Mouse (Mus musculus) intestine, embryonic 14.5 days (tissue): ENCODE measurements at regions not wholly inside any gene's neighbourhood (a gene's known extent, or its start where the extent isn't known, plus 50 kb on each side); places are given as distances from the start of the nearest gene placed in this dataset.

Source experiments
- ATAC-seq: fragments of 200-750 bp; cut with Nextera tagmentation; replicated peaks from 2 replicates; pipeline ENCODE4 v1.8.0; 2017; ENCODE audit warnings: low read depth, moderate number of reproducible peaks, moderate TSS enrichment, moderate library complexity; ENCODE audit not compliant: low FRiP score, low TSS enrichment
- DNase-seq: peaks from one replicate; pipeline ENCODE4 v3.0.0-alpha.2; 2018; ENCODE audit warnings: low spot score
- H3K27ac ChIP-seq: fragments of 300-500 bp; sonication (generic); 2 replicates; pipeline ENCODE4 v1.5.1; 2014; ENCODE audit warnings: low read depth, mild to moderate bottlenecking, control low read depth
- H3K27me3 ChIP-seq: fragments of 300-500 bp; sonication (generic); replicated peaks from 2 replicates; pipeline ENCODE4 v1.6.1; 2014; ENCODE audit warnings: low read length, control low read depth; ENCODE audit not compliant: control insufficient read depth, insufficient read depth
- H3K36me3 ChIP-seq: fragments of 300-500 bp; sonication (generic); 2 replicates; pipeline ENCODE4 v1.6.1; 2014; ENCODE audit warnings: low read length, control low read depth; ENCODE audit not compliant: control insufficient read depth, insufficient read depth
- H3K4me1 ChIP-seq: fragments of 300-500 bp; sonication (generic); replicated peaks from 2 replicates; pipeline ENCODE4 v1.6.1; 2014; ENCODE audit warnings: low read length, control low read depth, mixed read lengths; ENCODE audit not compliant: control insufficient read depth, insufficient read depth
- H3K4me2 ChIP-seq: fragments of 300-500 bp; sonication (generic); 2 replicates; pipeline ENCODE4 v1.6.1; 2014; ENCODE audit warnings: low read length
- H3K4me3 ChIP-seq: fragments of 300-500 bp; sonication (generic); 2 replicates; pipeline ENCODE4 v1.5.1; 2014; ENCODE audit warnings: low read depth, low read length, control low read depth, mixed read lengths
- H3K9ac ChIP-seq: fragments of 300-500 bp; sonication (generic); 2 replicates; pipeline ENCODE4 v1.6.1; 2014; ENCODE audit warnings: mild to moderate bottlenecking, low read length
- H3K9me3 ChIP-seq: fragments of 300-500 bp; sonication (generic); 2 replicates; pipeline ENCODE4 v1.6.1; 2016; ENCODE audit warnings: low read length, control low read depth; ENCODE audit not compliant: control insufficient read depth
- WGBS: fragments of 180-500 bp; shearing (Covaris S2); extraction: QIAGEN DNeasy Blood & Tissue Kit; methylation state at CpG from one replicate; pipeline ENCODE4 v1.1.7; 2014; 5-methylcytosine and 5-hydroxymethylcytosine counted together

DNA sequence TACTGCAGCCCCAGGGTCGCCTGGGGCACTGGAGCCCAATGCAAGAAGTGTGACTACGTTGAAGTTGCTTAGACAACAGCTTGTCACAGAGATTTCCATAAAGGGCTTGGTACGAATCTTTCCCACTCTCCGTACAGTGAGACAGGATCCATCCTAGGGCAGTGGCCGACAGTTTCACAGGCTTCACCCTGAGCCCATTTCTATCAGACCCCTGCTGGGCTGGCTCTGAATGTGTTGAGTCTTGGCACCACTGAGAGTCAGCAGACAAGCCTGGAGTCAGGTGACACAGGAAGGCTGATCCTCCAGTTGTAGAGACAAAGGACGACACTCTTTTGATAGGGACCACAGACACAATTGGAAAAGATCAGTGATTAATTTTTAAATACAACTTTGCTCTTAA lies 255.2 kb downstream of the Irs2 start:
- no peak for ATAC-seq
- Histone ChIP-seq H3K4me1 (0 out of 2 replicates have a peak, but pooled peaks cover 5% of the 10 kb centered on the region), H3K4me3 (no peak overlapping the region), H3K27me3 (no peaks in the 10 kb centered on the region), H3K9ac (no peak overlapping the region), H3K4me2 (no peak overlapping the region), H3K27ac (no peak overlapping the region), H3K36me3 (no peaks in the 10 kb centered on the region), H3K9me3 (no peaks in the 10 kb centered on the region)
- 80% methylated on average over 6 of the region's 6 CpGs for WGBS
- no peak for DNase-seq

GRCm38 (mm10) chr8:10747150-10747549 lies 261.1 kb downstream of the Irs2 start:
- no peaks in the 10 kb centered on the region for H3K36me3 ChIP-seq
- no peak overlapping the region for H3K9ac ChIP-seq
- ATAC-seq (no peak), DNase-seq (no peak)
- WGBS = 78% methylated on average over 2 of the region's 2 CpGs
- no peaks in the 10 kb centered on the region for H3K9me3 ChIP-seq
- no peaks in the 10 kb centered on the region for H3K4me1 ChIP-seq
- no peak overlapping the region for H3K4me3 ChIP-seq
- H3K27me3 ChIP-seq = no peaks in the 10 kb centered on the region
- H3K4me2 ChIP-seq = no peak overlapping the region
- no peak overlapping the region for H3K27ac ChIP-seq

GRCm38 (mm10) chr8:10743241-10743640 lies 265.0 kb downstream of the Irs2 start:
- DNase-seq (no peak), ATAC-seq (no peak)
- Histone ChIP-seq H3K4me2 (no peak overlapping the region), H3K4me3 (no peak overlapping the region), H3K4me1 (no peaks in the 10 kb centered on the region), H3K9ac (no peak overlapping the region), H3K27ac (no peak overlapping the region), H3K9me3 (no peaks in the 10 kb centered on the region), H3K36me3 (no peaks in the 10 kb centered on the region), H3K27me3 (no peaks in the 10 kb centered on the region)
- 64% methylated on average over 6 of the region's 6 CpGs for WGBS

DNA sequence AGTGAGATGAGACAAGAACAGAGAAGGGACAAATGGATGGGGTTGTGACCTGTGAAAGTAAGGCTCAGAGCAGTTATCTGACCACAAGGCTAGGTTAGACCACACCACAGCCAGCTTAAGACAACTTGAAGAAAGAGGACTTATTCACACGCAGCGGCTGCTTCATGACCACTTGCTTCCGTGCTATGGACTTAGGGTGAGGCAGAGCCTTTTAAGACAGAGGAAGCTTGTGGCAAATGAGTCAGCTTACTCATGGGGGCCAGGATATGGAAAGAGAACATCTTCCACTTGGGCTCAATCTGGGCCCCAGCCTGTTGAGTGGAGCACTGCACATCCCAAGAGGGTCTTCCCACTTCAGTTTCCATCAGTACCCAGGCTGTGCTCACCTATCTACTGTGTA lies 267.4 kb downstream of the Irs2 start:
- 98% methylated on average over 3 of the region's 3 CpGs for WGBS
- no peak overlapping the region for H3K4me3 ChIP-seq
- ATAC-seq = no peak
- no peaks in the 10 kb centered on the region for H3K27me3 ChIP-seq
- H3K9me3 ChIP-seq = no peaks in the 10 kb centered on the region
- no peak overlapping the region for H3K27ac ChIP-seq
- DNase-seq = no peak
- no peak overlapping the region for H3K9ac ChIP-seq
- no peaks in the 10 kb centered on the region for H3K4me1 ChIP-seq
- no peaks in the 10 kb centered on the region for H3K36me3 ChIP-seq
- no peak overlapping the region for H3K4me2 ChIP-seq

- Histone ChIP-seq H3K4me3 (no peak overlapping the region), H3K9ac (no peak overlapping the region), H3K27ac (no peak overlapping the region), H3K9me3 (no peaks in the 10 kb centered on the region), H3K4me1 (no peaks in the 10 kb centered on the region), H3K36me3 (no peaks in the 10 kb centered on the region), H3K27me3 (no peaks in the 10 kb centered on the region), H3K4me2 (no peak overlapping the region)
- no peak for DNase-seq
- 66% methylated on average over 11 of the region's 11 CpGs for WGBS
- ATAC-seq = no peak
These were observed 269.7 kb downstream of the Irs2 start for GRCm38 (mm10) chr8:10738486-10739081.

- no peak overlapping the region for H3K27ac ChIP-seq
- H3K4me1 ChIP-seq = no peaks in the 10 kb centered on the region
- ATAC-seq = no peak
- WGBS = 37% methylated on average over 4 of the region's 4 CpGs
- no peaks in the 10 kb centered on the region for H3K36me3 ChIP-seq
- no peak for DNase-seq
- no peak overlapping the region for H3K4me2 ChIP-seq
- H3K9ac ChIP-seq = no peak overlapping the region
- no peaks in the 10 kb centered on the region for H3K9me3 ChIP-seq
- H3K4me3 ChIP-seq = no peak overlapping the region
- no peaks in the 10 kb centered on the region for H3K27me3 ChIP-seq
These were observed 273.5 kb downstream of the Irs2 start for GRCm38 (mm10) chr8:10734746-10735145.

DNA sequence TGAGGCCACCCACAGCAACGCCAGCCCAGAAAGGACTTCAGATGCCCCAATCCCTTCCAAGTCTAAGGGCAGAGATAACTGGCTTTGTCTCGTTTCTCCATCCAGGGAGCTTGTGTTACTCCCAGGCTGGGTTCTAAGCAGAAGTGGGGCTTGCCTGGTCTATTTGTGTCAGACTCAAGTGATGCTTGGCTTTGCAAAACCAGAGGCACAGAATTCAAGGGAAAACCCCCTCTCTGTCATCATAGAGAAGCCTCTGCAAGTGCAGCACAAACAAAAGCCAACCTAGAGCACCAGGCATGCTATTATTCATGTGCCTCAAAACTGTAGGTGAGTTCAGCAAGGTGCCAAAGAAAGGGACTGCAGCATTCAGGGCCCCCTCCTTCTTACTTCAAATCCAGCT lies 284.9 kb downstream of the Irs2 start:
- ATAC-seq = no peak
- no peak overlapping the region for H3K4me3 ChIP-seq

GRCm38 (mm10) chr8:10722742-10723141 lies 285.5 kb downstream of the Irs2 start:
- Histone ChIP-seq H3K36me3 (no peaks in the 10 kb centered on the region), H3K4me2 (no peak overlapping the region), H3K27ac (no peak overlapping the region), H3K9me3 (no peaks in the 10 kb centered on the region), H3K4me3 (no peak overlapping the region), H3K9ac (no peak overlapping the region), H3K4me1 (no peaks in the 10 kb centered on the region), H3K27me3 (no peaks in the 10 kb centered on the region)
- ATAC-seq = no peak
- WGBS = 92% methylated on average over 4 of the region's 4 CpGs
- DNase-seq = no peak

More for the DNA sequence above, 284.9 kb downstream of the Irs2 start:
- no peaks in the 10 kb centered on the region for H3K9me3 ChIP-seq
- H3K4me2 ChIP-seq = no peak overlapping the region
- no peaks in the 10 kb centered on the region for H3K36me3 ChIP-seq
- no peak for DNase-seq
- H3K9ac ChIP-seq = no peak overlapping the region
- 60% methylated on average over 2 of the region's 2 CpGs for WGBS
- no peaks in the 10 kb centered on the region for H3K4me1 ChIP-seq
- H3K27ac ChIP-seq = no peak overlapping the region
- H3K27me3 ChIP-seq = no peaks in the 10 kb centered on the region

- Histone ChIP-seq H3K4me3 (no peak overlapping the region), H3K36me3 (no peaks in the 10 kb centered on the region), H3K4me1 (no peaks in the 10 kb centered on the region), H3K27me3 (no peaks in the 10 kb centered on the region), H3K4me2 (no peak overlapping the region), H3K27ac (no peak overlapping the region), H3K9me3 (no peaks in the 10 kb centered on the region), H3K9ac (no peak overlapping the region)
- no peak for DNase-seq
- no peak for ATAC-seq
- WGBS = 93% methylated on average over 3 of the region's 3 CpGs
These were observed 285.9 kb downstream of the Irs2 start for GRCm38 (mm10) chr8:10722342-10722741.
